Mouse (Mus musculus) left cerebral cortex, adult 11 months (tissue): Measurements from ENCODE around the gene Gm20903.
"Not testable (repeated sequence)": the region's sequence is repeated elsewhere in the genome, so short reads cannot be mapped to it uniquely, and the experiment has no call there.

Experiments used
- DNase-seq: peaks from one replicate; pipeline ENCODE4 v3.0.0; 2022; ENCODE audit warnings: low spot score

The Gm20903 gene

GRCm38 (mm10) chrY:73669015-73669414 is at the start of gene Gm20903:
Gene Gm20903, plus strand, starts transcription at chrY:73669315.
- DNase-seq, result not testable (repeated sequence)
